Mouse (Mus musculus): ENCODE measurements around the gene Terf2ip. TPM values are rescaled to one million over a fixed set of nuclear protein-coding genes. Genes with fewer than 3 reads are reported as not detected.

Terf2ip gene
- total RNA-seq, 1 experiment from 2014 or later = 16.8 TPM

- ATAC-seq (replicated peaks in 1 of 2; ENCODE audit: insufficient read depth in 1 of 2, low FRiP score in 2 of 2, low TSS enrichment in 1 of 2, low read depth in 1 of 2, poor library complexity in 2 of 2, severe bottlenecking in 2 of 2) = no peak
Measured at GRCm38 (mm10) chr8:111992703-111993039, 18.5 kb upstream of the Terf2ip start.

DNA sequence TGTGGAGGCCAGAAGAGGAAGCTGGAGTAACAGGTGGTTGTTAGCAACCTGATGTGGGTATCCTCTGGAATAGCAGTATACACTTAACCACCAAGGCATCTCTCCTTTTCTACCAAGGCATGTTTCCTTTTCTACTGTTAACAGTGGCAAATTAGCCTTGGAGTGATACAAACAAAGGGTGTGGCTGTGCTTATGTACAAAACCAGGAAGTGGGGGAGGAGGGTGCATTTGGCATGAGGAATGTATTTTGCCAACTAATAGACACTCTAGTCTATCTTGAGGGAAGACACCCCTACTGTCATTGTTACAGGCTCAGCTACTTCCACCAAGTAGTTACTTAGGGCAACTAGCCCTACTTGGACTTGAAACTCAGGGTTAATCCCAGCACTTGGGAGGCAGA lies 6.4 kb upstream of the Terf2ip start:
- ATAC-seq (replicated peaks in 1 of 2; ENCODE audit: insufficient read depth in 1 of 2, low FRiP score in 2 of 2, low TSS enrichment in 1 of 2, low read depth in 1 of 2, poor library complexity in 2 of 2, severe bottlenecking in 2 of 2) = no peak

GRCm38 (mm10) chr8:112005601-112006000 lies 5.6 kb upstream of the Terf2ip start:
- no peak for ATAC-seq (replicated peaks in 1 of 2; ENCODE audit: insufficient read depth in 1 of 2, low FRiP score in 2 of 2, low TSS enrichment in 1 of 2, low read depth in 1 of 2, poor library complexity in 2 of 2, severe bottlenecking in 2 of 2)

DNA sequence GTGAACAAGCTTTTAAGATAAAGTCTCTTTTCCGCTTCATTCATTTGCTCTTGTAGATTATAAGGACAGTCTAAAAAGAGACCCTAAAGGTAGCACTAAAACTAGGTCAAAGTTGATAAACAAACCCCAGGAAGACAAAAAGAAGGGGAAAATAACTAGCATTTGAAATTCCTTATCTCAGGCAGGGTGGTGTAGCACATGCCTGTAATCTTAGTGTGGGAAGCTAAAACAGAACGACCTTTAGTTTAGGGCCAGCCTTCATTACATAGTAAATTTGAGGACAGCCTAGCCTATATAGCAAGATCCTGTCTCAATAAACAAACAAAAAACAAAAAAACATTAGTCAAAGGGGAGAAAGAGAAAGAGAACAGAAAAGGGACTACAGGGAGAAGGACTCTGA lies 3.5 kb upstream of the Terf2ip start:
- ATAC-seq (replicated peaks in 1 of 2; ENCODE audit: insufficient read depth in 1 of 2, low FRiP score in 2 of 2, low TSS enrichment in 1 of 2, low read depth in 1 of 2, poor library complexity in 2 of 2, severe bottlenecking in 2 of 2) = no peak

DNA sequence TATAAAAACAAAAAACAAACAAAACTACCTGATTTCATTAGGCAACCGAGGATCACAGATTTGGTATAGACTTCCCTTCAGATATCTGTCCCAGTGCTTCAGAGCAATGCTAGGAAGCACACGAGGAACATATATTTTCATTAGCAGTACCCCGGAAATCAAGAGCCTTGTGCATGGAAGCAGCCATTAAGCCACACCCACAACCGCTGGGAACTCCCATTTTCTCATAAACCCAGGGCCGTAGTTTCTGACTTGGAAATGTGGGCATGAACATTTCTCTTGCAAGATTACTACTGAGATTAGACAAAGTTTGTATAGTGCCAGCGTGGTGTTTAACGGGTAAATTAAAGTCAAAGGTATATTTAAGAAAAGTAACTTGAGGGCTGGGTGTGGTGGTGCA lies 1.6 kb upstream of the Terf2ip start:
- ATAC-seq (replicated peaks in 1 of 2; ENCODE audit: insufficient read depth in 1 of 2, low FRiP score in 2 of 2, low TSS enrichment in 1 of 2, low read depth in 1 of 2, poor library complexity in 2 of 2, severe bottlenecking in 2 of 2) = no peak

- peak; percentile 40 to 54 for ATAC-seq (replicated peaks in 1 of 2; ENCODE audit: insufficient read depth in 1 of 2, low FRiP score in 2 of 2, low TSS enrichment in 1 of 2, low read depth in 1 of 2, poor library complexity in 2 of 2, severe bottlenecking in 2 of 2)
Measured at GRCm38 (mm10) chr8:112011816-112012242, 631 bp downstream of the Terf2ip start.

DNA sequence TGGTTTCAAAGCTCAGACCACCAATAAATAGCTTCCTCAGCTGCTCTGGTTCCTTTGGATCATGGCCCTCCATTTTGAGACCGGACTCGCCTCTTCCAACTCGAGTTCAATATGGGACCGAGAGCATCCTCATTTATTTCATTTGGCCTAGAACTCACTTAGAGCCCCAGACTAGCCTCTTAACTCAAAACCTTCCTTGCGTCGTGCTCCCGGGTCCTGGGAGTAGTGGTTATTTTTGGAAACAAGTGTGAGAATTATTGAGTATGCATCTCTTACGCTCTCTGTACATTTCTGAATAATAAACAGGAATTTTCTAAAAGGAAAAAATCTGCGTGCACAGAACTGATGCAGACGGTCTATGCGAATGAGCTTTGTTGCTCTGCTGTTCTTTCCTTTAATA lies 3.7 kb downstream of the Terf2ip start, which contains the start of gene Gm6793:
Gene Gm6793 (minus strand): TSS at position 101 of the 400 bp plus-strand sequence.
- no peak for ATAC-seq (replicated peaks in 1 of 2; ENCODE audit: insufficient read depth in 1 of 2, low FRiP score in 2 of 2, low TSS enrichment in 1 of 2, low read depth in 1 of 2, poor library complexity in 2 of 2, severe bottlenecking in 2 of 2)

- ATAC-seq (replicated peaks in 1 of 2; ENCODE audit: insufficient read depth in 1 of 2, low FRiP score in 2 of 2, low TSS enrichment in 1 of 2, low read depth in 1 of 2, poor library complexity in 2 of 2, severe bottlenecking in 2 of 2) = no peak
Measured at GRCm38 (mm10) chr8:112029455-112029854, 18.3 kb downstream of the Terf2ip start.

DNA sequence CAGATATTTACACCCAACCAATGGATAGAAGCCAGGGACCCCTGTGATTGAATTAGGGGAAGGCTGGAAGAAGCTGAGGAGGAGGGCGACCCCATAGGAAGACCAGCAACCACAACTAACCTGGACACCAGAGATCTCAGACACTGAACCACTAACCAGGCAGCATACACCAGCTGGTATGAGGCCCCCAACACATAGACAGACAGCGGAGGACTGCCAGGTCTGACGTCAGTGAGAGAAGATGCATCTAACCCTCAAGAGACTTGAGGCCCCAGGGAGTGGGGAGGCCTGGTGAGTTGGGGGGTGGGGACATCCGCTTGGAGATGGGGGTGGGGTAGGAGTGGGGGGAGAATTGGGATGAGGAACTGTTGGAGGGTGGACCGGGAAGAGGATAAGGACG lies 19.5 kb downstream of the Terf2ip start:
- no peak for ATAC-seq (replicated peaks in 1 of 2; ENCODE audit: insufficient read depth in 1 of 2, low FRiP score in 2 of 2, low TSS enrichment in 1 of 2, low read depth in 1 of 2, poor library complexity in 2 of 2, severe bottlenecking in 2 of 2)

DNA sequence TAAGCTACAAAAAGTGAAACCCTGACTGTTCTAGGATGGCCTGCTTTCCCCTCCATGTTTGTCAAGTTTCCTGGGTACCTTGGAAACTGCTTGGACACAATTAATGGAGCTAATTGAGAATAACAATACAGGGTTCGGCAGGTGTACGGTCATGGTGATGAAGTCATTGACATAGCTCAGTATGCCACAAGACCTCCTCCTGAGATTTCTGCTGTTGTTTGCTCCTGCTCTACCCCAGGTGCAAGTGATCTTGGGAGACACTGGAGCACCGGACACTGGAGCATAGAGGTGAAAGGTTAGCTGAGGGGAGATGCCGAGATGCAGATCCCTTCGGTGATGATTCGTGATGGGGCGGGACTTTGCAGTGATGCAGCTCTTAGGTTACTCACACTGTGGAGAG lies 21.9 kb downstream of the Terf2ip start:
- ATAC-seq (replicated peaks in 1 of 2; ENCODE audit: insufficient read depth in 1 of 2, low FRiP score in 2 of 2, low TSS enrichment in 1 of 2, low read depth in 1 of 2, poor library complexity in 2 of 2, severe bottlenecking in 2 of 2) = no peak

DNA sequence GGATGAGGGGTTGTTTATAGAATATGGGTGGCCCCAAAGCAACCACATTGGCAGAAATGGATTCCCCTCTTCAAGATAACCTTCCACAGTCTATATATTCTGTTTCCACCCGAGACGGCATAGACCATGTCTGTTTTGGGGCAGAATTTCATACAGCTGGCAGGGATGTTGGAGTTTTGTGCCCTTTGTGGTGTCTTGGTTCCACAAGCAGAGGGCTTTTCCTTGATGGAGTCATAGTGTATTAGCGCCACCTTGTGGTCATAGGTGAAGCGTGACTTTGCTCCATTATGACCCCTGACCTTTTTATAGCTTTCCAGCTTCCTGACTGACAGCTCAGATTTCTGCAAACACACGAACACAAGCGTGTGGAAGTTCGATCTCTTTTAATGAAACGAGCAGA lies 23.4 kb downstream of the Terf2ip start:
- ATAC-seq (replicated peaks in 1 of 2; ENCODE audit: insufficient read depth in 1 of 2, low FRiP score in 2 of 2, low TSS enrichment in 1 of 2, low read depth in 1 of 2, poor library complexity in 2 of 2, severe bottlenecking in 2 of 2) = peak; percentile 56 to 86

DNA sequence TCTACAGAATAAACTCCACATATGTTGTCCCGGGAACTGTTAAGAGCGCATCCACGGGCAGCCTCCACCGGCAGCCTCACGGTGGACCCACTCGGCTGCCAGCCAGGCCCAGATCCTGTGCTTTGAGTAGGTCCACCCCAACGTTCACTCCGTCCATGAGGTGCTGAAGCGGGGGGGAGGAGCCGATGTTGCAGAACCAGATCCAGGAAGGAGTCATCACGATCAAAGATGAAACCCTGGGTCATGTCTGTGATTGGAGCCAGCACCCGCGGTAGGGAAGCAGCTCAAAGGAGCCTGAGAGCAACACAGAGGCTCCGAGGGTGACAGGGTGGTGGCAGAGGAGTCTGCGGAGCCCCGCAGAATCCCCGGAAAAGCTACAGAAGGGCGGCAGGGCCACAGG lies 26.3 kb downstream of the Terf2ip start:
- ATAC-seq (replicated peaks in 1 of 2; ENCODE audit: insufficient read depth in 1 of 2, low FRiP score in 2 of 2, low TSS enrichment in 1 of 2, low read depth in 1 of 2, poor library complexity in 2 of 2, severe bottlenecking in 2 of 2) = no peak

GRCm38 (mm10) chr8:112045182-112045581 lies 34.0 kb downstream of the Terf2ip start:
- no peak for ATAC-seq (replicated peaks in 1 of 2; ENCODE audit: insufficient read depth in 1 of 2, low FRiP score in 2 of 2, low TSS enrichment in 1 of 2, low read depth in 1 of 2, poor library complexity in 2 of 2, severe bottlenecking in 2 of 2)

DNA sequence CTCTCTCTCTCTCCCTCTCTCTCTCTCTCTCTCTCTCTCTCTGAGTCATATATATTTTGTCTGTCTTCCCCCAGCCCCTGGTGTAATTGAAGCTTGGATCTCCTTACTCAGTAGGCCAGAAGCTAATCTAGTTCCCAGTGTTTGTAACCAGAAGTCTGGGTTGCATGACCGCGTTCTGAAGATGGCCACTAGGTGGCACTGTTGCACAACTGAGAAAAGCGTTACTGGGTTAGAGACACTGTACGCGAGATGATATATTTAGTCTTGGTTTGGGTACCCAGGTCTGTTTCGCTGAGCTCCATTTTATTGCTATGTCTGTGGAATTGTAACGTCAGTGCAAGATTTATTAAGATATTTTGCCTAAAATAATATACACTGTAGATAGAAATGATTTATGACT lies 34.7 kb downstream of the Terf2ip start:
- ATAC-seq (replicated peaks in 1 of 2; ENCODE audit: insufficient read depth in 1 of 2, low FRiP score in 2 of 2, low TSS enrichment in 1 of 2, low read depth in 1 of 2, poor library complexity in 2 of 2, severe bottlenecking in 2 of 2) = peak; percentile 90 to 92

DNA sequence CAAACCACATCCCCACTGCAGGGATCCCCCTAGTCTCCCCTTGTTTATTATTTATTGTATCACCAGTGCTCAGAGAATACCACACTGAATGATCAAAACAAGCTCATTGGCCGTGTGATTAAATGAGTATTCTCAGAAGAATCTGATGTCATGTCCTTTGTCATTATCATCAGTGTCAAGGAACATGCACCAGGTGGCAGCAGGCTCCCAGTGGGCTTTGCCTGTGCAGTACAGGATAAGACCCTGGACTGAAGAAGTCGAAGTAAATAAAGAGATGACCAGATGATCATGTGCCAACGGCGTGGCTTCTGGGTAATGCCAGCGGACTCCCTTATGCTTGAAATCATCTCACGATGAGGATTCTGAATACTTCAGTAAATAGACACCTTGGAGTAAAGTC lies 37.1 kb downstream of the Terf2ip start:
- no peak for ATAC-seq (replicated peaks in 1 of 2; ENCODE audit: insufficient read depth in 1 of 2, low FRiP score in 2 of 2, low TSS enrichment in 1 of 2, low read depth in 1 of 2, poor library complexity in 2 of 2, severe bottlenecking in 2 of 2)

GRCm38 (mm10) chr8:112049984-112050383 lies 38.8 kb downstream of the Terf2ip start:
- ATAC-seq (replicated peaks in 1 of 2; ENCODE audit: insufficient read depth in 1 of 2, low FRiP score in 2 of 2, low TSS enrichment in 1 of 2, low read depth in 1 of 2, poor library complexity in 2 of 2, severe bottlenecking in 2 of 2) = no peak

DNA sequence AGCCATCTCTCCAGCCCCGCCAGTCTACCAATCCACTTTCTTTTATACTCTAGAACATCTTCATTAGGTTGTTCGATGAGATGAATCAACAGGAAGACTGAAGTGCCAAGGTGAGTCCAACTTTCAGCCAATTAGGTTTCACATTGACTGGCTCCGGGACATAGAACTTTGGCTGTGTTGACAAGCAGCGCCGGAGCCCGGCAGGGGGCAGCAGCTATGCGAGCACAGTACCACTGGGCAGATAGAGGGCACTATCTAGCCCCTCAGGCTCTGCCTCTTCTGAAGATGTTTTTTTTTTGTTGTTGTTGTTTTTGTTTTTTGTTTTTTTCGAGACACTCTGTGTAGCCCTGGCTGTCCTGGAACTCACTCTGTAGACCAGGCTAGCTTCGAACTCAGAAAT lies 40.3 kb downstream of the Terf2ip start:
- ATAC-seq (replicated peaks in 1 of 2; ENCODE audit: insufficient read depth in 1 of 2, low FRiP score in 2 of 2, low TSS enrichment in 1 of 2, low read depth in 1 of 2, poor library complexity in 2 of 2, severe bottlenecking in 2 of 2) = no peak

DNA sequence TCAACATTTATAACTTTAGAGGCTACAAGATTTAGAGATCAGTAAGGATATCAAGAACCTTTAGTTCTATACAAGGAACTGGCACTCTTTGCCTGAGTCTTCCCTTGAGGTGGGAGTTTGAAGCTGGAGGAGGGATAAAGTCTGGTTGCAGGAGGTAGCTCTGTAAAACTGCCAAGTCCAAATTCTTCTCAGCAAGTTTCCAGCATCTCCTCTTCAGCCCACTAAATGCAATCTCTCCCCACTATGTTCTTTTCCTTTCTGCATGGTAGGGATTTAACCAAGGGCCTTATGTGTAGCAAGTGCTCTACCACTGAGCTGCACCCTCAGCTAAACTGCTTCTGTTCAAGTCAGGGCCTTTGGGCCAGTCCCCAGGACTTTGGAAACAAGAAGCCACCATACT lies 43.3 kb downstream of the Terf2ip start:
- no peak for ATAC-seq (replicated peaks in 1 of 2; ENCODE audit: insufficient read depth in 1 of 2, low FRiP score in 2 of 2, low TSS enrichment in 1 of 2, low read depth in 1 of 2, poor library complexity in 2 of 2, severe bottlenecking in 2 of 2)

DNA sequence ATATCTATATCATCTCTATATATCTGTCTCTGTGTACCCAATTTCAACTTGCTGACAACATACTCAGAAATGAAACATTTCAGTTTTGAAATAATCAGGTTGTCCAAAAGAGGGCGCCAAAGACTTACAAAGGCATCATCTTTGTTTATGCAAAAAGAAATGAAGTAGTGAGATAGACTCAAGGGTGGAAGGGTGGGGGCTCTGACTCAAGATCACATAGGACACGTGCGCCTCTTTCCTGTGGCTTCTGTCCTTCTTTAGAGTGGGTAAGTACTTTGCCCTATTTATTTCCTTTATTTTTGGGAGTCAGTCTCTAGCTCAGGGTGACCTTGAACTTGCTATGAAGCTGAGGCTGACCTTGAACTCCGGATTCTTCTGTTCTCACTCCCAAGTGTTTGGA lies 50.2 kb downstream of the Terf2ip start:
- peak in 1 of 2 experiments; percentile 48; a peak in 1 of 4 replicates for ATAC-seq (replicated peaks in 1 of 2; ENCODE audit: insufficient read depth in 1 of 2, low FRiP score in 2 of 2, low TSS enrichment in 1 of 2, low read depth in 1 of 2, poor library complexity in 2 of 2, severe bottlenecking in 2 of 2)

Measured in hematopoietic stem cell, adult 5-6 weeks (primary cell).